In the genomic region with DNA sequence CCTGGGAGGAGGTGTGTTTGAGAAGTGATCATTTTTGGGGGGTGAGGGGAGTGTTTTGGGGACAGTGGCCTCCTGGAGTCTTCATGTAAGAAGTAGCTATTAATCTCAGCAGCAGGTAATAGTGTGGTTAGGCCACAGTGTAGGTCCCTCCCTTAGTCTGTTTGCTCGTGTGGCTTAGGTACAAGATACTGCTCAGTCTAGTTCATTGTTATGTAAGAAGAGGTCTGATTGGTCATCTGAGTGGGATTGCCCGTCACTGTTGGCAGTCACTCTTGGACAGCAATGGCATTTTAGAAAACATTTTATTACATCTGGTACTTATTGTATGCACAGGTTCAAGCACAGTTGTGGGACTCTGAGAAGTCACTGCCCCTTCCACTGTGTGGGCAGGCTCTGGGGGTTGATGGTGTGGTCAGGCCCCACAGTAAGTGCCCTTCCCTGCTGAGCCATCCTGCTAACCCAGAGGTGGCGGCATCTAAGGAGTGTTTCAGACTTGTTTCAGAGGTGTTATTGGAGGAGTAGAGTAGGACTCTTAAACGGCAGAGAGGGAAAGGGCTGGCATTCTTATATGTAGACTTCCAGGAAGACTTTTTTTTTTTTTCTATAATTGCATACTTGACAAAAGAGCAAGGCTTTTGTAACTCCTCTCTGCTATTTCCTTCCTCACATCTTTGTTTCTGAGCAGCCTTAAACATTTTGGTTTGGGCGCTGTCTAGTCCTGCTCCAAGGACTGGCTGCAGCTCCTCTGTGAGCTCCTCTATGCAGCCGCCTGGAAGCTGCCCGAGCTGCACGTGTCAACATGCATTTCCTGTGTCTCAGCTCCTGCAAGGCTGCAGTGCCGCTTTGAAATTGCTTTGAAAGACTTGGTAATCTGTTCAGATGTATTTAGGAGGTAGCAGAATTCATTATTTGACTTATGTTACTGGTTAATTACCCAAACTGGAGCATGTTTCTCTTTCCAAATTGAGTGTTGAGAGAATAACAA, we compare ENCODE assay signal across 9 mouse cellular contexts. TPM values are rescaled to one million over a fixed set of nuclear protein-coding genes. Genes with fewer than 3 reads are reported as not detected.
DNase-seq lines count a peak whose midpoint lies in the region; ATAC-seq lines count a peak whose summit lies in the region.
"Had no signal": no experiment of that assay in that cellular context is flagged by ENCODE, and none has a peak within 500 bp of the region (broad histone marks: within the 10 kb centered on the region; RNA-seq: fewer than 3 reads in every experiment).

No protein-coding gene starts in this region.

- DNase-seq in heart, adult 8-10 months (ENCODE audit: low spot score) = no peak
- peak; percentile 82 for DNase-seq in midbrain, embryonic 11.5 days (ENCODE audit: low spot score, missing footprints)
- DNase-seq in midbrain, embryonic 10.5 days (ENCODE audit: low spot score) = no peak
- peak; percentile 69 for DNase-seq in thymus, postnatal 14 days
- no peak for DNase-seq in cerebellum, postnatal 36 days
- DNase-seq in spleen, postnatal 10 days (ENCODE audit: low spot score in 2 of 2) = no peak

- no peaks in the 10 kb centered on the region for H3K9me3 ChIP-seq in heart, embryonic 16.5 days (replicated peaks; ENCODE audit: control insufficient read depth, low read length)
- H3K9me3 ChIP-seq in midbrain, embryonic 11.5 days (ENCODE audit: control insufficient read depth, low read length) = no peaks in the 10 kb centered on the region
- H3K9me3 ChIP-seq in midbrain, embryonic 10.5 days (replicated peaks) = no peaks in the 10 kb centered on the region
- no peaks in the 10 kb centered on the region for H3K9me3 ChIP-seq in intestine, embryonic 16.5 days (ENCODE audit: control insufficient read depth, low read length)
- H3K9me3 ChIP-seq: limb, embryonic 12.5 days had no signal

- no peaks in the 10 kb centered on the region for H3K36me3 ChIP-seq in heart, embryonic 16.5 days (ENCODE audit: control insufficient read depth, insufficient read depth)
- no peaks in the 10 kb centered on the region for H3K36me3 ChIP-seq in midbrain, embryonic 11.5 days (ENCODE audit: control insufficient read depth, insufficient read depth, low read length)
- no peaks in the 10 kb centered on the region for H3K36me3 ChIP-seq in midbrain, embryonic 10.5 days
- no peaks in the 10 kb centered on the region for H3K36me3 ChIP-seq in intestine, embryonic 16.5 days (ENCODE audit: control insufficient read depth, insufficient read depth, low read length)
- H3K36me3 ChIP-seq: limb, embryonic 12.5 days had no signal

- WGBS in heart, embryonic 16.5 days = 30% methylated on average over 9 of the region's 9 CpGs
- 47% methylated on average over 9 of the region's 9 CpGs for WGBS in midbrain, embryonic 11.5 days
- WGBS in midbrain, embryonic 10.5 days = 48% methylated on average over 9 of the region's 9 CpGs
- 36% methylated on average over 9 of the region's 9 CpGs for WGBS in intestine, embryonic 16.5 days

- no peak for ATAC-seq in heart, embryonic 16.5 days (replicated peaks; ENCODE audit: extremely low read depth, insufficient read depth, low FRiP score)
- no peak for ATAC-seq in midbrain, embryonic 11.5 days (ENCODE audit: low FRiP score)
- no peak; the same call in 1 of the 2 replicates for ATAC-seq in intestine, embryonic 16.5 days

- no peak overlapping the region for H3K4me3 ChIP-seq in heart, embryonic 16.5 days (ENCODE audit: low read length)
- no peak overlapping the region for H3K4me3 ChIP-seq in midbrain, embryonic 11.5 days (ENCODE audit: low read depth, low read length)
- no peak overlapping the region for H3K4me3 ChIP-seq in midbrain, embryonic 10.5 days
- no peak overlapping the region for H3K4me3 ChIP-seq in intestine, embryonic 16.5 days (ENCODE audit: low read length)
- H3K4me3 ChIP-seq: limb, embryonic 12.5 days had no signal

- H3K27ac ChIP-seq in heart, embryonic 16.5 days (ENCODE audit: low read length) = peak overlapping the region; percentile 44; the same call in 1 of the 2 replicates
- no peak overlapping the region for H3K27ac ChIP-seq in midbrain, embryonic 11.5 days (ENCODE audit: low read depth, low read length)
- no peak overlapping the region for H3K27ac ChIP-seq in midbrain, embryonic 10.5 days (replicated peaks)
- H3K27ac ChIP-seq in intestine, embryonic 16.5 days (ENCODE audit: low read length) = 0 out of 2 replicates have a peak overlapping the region, but pooled peaks have one; percentile 2
- H3K27ac ChIP-seq: limb, embryonic 12.5 days had no signal

- H3K9ac ChIP-seq in heart, embryonic 16.5 days (ENCODE audit: low read length) = peak overlapping the region; percentile 37; the same call in 1 of the 2 replicates
- no peak overlapping the region for H3K9ac ChIP-seq in midbrain, embryonic 11.5 days (ENCODE audit: low read length)
- no peak overlapping the region for H3K9ac ChIP-seq in intestine, embryonic 16.5 days (ENCODE audit: low read depth, low read length)
- H3K9ac ChIP-seq: limb, embryonic 12.5 days had no signal

- H3K27me3 ChIP-seq in heart, embryonic 16.5 days (ENCODE audit: control insufficient read depth, insufficient read depth, low read length) = no peaks in the 10 kb centered on the region
- no peaks in the 10 kb centered on the region for H3K27me3 ChIP-seq in midbrain, embryonic 11.5 days (ENCODE audit: control insufficient read depth, insufficient read depth, low read length)
- H3K27me3 ChIP-seq in midbrain, embryonic 10.5 days (ENCODE audit: low read depth, poor library complexity, severe bottlenecking) = no peaks in the 10 kb centered on the region
- no peaks in the 10 kb centered on the region for H3K27me3 ChIP-seq in intestine, embryonic 16.5 days (replicated peaks; ENCODE audit: control insufficient read depth, insufficient read depth, low read length)
- H3K27me3 ChIP-seq: limb, embryonic 12.5 days had no signal

- 0 out of 2 replicates have a peak overlapping the region, but pooled peaks have one; percentile 13 for H3K4me2 ChIP-seq in heart, embryonic 16.5 days (ENCODE audit: low read depth, low read length)
- no peak overlapping the region for H3K4me2 ChIP-seq in midbrain, embryonic 11.5 days
- no peak overlapping the region for H3K4me2 ChIP-seq in intestine, embryonic 16.5 days (ENCODE audit: low read depth, low read length)
- H3K4me2 ChIP-seq: limb, embryonic 12.5 days had no signal

- H3K4me1 ChIP-seq in heart, embryonic 16.5 days (ENCODE audit: control insufficient read depth, insufficient read depth, low read length) = peaks cover 12% of the 10 kb centered on the region
- no peaks in the 10 kb centered on the region for H3K4me1 ChIP-seq in midbrain, embryonic 11.5 days (ENCODE audit: control insufficient read depth, insufficient read depth, low read length)
- H3K4me1 ChIP-seq in midbrain, embryonic 10.5 days = peaks cover 7% of the 10 kb centered on the region
- peaks cover 9% of the 10 kb centered on the region; the same call in 1 of the 2 replicates for H3K4me1 ChIP-seq in intestine, embryonic 16.5 days (ENCODE audit: control insufficient read depth, insufficient read depth, low read length)

RNA-seq across cellular contexts. Expression of a gene that starts 54.6 kb away (rescaled TPM):
- 4.9 and 5.1 TPM in 2 replicates for polyA plus RNA-seq in heart, embryonic 16.5 days (2015; fragmentation: Nextera tagmentation; extraction: Ambion mirVana)
- 10 to 100 TPM in 3 of 4 experiments, 1 to 10 TPM in 1; 9.4 to 11.7 (median 10.8) TPM for total RNA-seq in heart, adult 8-10 months (2022)
- polyA plus RNA-seq in midbrain, embryonic 11.5 days (2014; fragmentation: Nextera tagmentation; extraction: Ambion mirVana) = 2.7 and 3.0 TPM in 2 replicates
- polyA plus RNA-seq in midbrain, embryonic 10.5 days (2016; fragmentation: Nextera tagmentation; extraction: Ambion mirVana) = 1.9 and 2.1 TPM in 2 replicates
- 3.5 and 4.4 TPM in 2 replicates for polyA plus RNA-seq in intestine, embryonic 16.5 days (2015; fragmentation: Nextera tagmentation; extraction: Ambion mirVana)

Comparison
In these comparisons a context has a peak if more than half of its experiments do, and no peak if none do; other contexts are left out.
1. DNase-seq: peak in midbrain, embryonic 11.5 days (single experiment) and thymus, postnatal 14 days (single experiment); none in heart, adult 8-10 months (single experiment), midbrain, embryonic 10.5 days (single experiment), cerebellum, postnatal 36 days (0 of 2) and spleen, postnatal 10 days (0 of 2).
2. H3K27ac ChIP-seq: peak in heart, embryonic 16.5 days (single experiment) and intestine, embryonic 16.5 days (single experiment); none in midbrain, embryonic 11.5 days (single experiment) and midbrain, embryonic 10.5 days (single experiment).